Mouse (Mus musculus) ES-Bruce4 (cell line): ENCODE measurements around the gene Cfap299. TPM values are rescaled to one million over a fixed set of nuclear protein-coding genes. Genes with fewer than 3 reads are reported as not detected.

Experiments
- H3K27ac ChIP-seq: 2 replicates; pipeline ENCODE4 v1.5.1; 2012; ENCODE audit warnings: low read length, inconsistent platforms; ENCODE audit not compliant: insufficient read depth
- H3K27me3 ChIP-seq: 2 replicates; pipeline ENCODE4 v1.6.1; 2012; ENCODE audit warnings: mild to moderate bottlenecking, low read length, inconsistent platforms; ENCODE audit not compliant: control insufficient read depth, poor library complexity, insufficient read depth, severe bottlenecking
- H3K36me3 ChIP-seq: 2 replicates; pipeline ENCODE4 v1.6.1; 2012; ENCODE audit warnings: inconsistent platforms, mild to moderate bottlenecking, low read length, moderate library complexity; ENCODE audit not compliant: control insufficient read depth, poor library complexity, insufficient read depth, severe bottlenecking
- H3K4me1 ChIP-seq: one replicate; pipeline ENCODE4 v1.8.1; 2011; ENCODE audit warnings: low read length; ENCODE audit not compliant: control insufficient read depth, insufficient read depth
- H3K4me3 ChIP-seq: 2 replicates; pipeline ENCODE4 v1.5.1; 2011; ENCODE audit warnings: low read depth, mild to moderate bottlenecking, low read length
- H3K9ac ChIP-seq: 2 replicates; pipeline ENCODE4 v1.6.1; 2012; ENCODE audit warnings: low read depth, mild to moderate bottlenecking, inconsistent platforms; ENCODE audit not compliant: poor library complexity, severe bottlenecking
- H3K9me3 ChIP-seq: replicated peaks from 2 replicates; pipeline ENCODE4 v1.6.1; 2012; ENCODE audit warnings: mild to moderate bottlenecking, low read length, inconsistent platforms; ENCODE audit not compliant: control insufficient read depth, poor library complexity, insufficient read depth, severe bottlenecking
- CTCF ChIP-seq: IDR thresholded peaks from one replicate; pipeline ENCODE4 v1.8.1; 2011; ENCODE audit warnings: low read depth, low read length
- EP300 ChIP-seq: IDR thresholded peaks from 2 replicates; pipeline ENCODE4 v1.6.1; 2011; ENCODE audit warnings: low read depth, low read length; ENCODE audit not compliant: insufficient read depth
- POLR2A ChIP-seq: IDR thresholded peaks from one replicate; pipeline ENCODE4 v1.8.1; 2011; ENCODE audit warnings: low read length; ENCODE audit not compliant: insufficient read depth
- polyA plus RNA-seq: library from polyadenylated mRNA; stranded (reverse); fragments of >200 nt; gene quantifications from 2 replicates; pipeline ENCODE4 v1.2.4, GENCODE M21; 2011; ENCODE audit warnings: low read depth; ENCODE audit not compliant: missing spikeins, insufficient read depth, insufficient read length

Cfap299 gene
- polyA plus RNA-seq, 1 experiment = 1.2 TPM

DNA sequence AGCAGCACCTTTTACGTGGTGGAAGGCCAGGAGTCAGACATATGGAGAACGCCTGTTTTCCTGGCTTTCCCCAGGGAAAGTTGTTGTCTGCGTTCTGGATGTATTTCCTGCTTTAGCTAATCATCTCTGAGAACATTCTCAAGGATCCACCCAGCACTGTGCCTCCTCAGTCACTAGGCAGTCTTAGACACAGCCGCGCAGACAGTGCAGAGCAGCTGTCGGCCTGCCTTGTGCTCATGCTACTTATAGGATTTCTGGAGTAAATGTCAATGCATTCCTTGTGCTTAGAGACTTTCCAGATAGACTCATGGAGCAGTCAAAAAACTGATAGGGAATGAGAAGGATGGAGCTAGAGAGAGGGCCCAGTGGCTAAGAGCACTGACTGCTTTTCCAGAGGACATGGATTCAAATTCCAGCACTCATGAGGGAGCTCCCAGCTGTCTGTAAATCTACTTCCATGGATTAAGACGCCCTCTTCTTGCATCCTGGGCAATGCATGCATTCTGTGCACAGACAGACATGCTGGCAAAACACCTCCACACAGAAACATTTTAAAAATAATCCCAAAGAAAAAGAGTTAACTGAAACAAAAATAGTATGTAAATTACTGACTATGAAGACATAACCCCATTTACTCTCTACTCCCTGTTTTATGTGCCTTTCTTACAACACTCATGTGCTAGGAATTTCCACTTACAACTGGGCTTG lies 193.3 kb downstream of the Cfap299 start:
- H3K36me3 ChIP-seq = no peaks in the 10 kb centered on the region
- H3K4me3 ChIP-seq = no peak overlapping the region
- TF ChIP-seq POLR2A (no peak), CTCF (no peak), EP300 (no peak)
- H3K27ac ChIP-seq = no peak overlapping the region
- no peaks in the 10 kb centered on the region for H3K9me3 ChIP-seq
- no peaks in the 10 kb centered on the region for H3K4me1 ChIP-seq
- H3K9ac ChIP-seq = no peak overlapping the region
- no peaks in the 10 kb centered on the region for H3K27me3 ChIP-seq

DNA sequence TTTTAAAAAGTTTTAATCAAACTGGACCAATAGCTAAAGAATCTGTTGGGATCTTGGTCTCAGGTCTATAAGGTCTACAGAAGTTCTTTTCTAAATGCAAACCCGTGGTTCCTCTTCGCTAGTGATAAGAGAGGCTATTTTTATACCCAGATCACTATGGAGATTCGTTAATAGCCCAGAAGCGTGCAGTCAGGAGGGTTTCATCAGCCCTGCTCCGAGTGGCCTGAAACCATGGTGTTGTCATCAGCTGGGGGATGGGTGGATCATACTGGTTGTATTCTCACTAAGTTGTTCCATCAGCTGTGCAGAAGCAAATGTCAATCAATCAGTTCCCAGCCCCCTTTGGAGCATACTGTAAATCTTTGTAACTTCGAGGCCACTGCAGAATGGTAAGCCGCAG lies 193.9 kb downstream of the Cfap299 start:
- Histone ChIP-seq H3K4me1 (no peaks in the 10 kb centered on the region), H3K9ac (no peak overlapping the region), H3K4me3 (no peak overlapping the region), H3K9me3 (no peaks in the 10 kb centered on the region), H3K36me3 (no peaks in the 10 kb centered on the region), H3K27ac (no peak overlapping the region), H3K27me3 (no peaks in the 10 kb centered on the region)
- no peak for TF ChIP-seq CTCF
- TF ChIP-seq EP300 = no peak
- TF ChIP-seq POLR2A = no peak

DNA sequence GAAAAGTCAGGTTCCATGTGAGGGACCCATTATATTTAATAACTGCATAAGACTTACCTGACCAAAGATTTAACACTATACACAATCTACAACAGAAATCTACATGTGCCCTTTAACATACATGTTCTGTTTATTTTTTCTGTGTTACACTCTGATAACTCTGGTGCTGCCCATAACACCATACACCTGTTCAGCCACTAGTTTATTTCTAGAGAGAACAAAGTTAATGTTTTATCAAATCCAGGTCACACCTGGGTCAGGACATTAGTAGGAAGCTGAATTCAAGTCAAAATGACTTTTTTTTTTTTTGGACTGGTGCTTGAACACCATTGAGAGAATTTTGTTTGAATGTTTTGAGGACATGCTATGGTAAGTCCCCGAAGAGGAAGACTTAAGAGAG lies 194.7 kb downstream of the Cfap299 start:
- TF ChIP-seq CTCF (no peak), EP300 (no peak), POLR2A (no peak)
- no peaks in the 10 kb centered on the region for H3K9me3 ChIP-seq

DNA sequence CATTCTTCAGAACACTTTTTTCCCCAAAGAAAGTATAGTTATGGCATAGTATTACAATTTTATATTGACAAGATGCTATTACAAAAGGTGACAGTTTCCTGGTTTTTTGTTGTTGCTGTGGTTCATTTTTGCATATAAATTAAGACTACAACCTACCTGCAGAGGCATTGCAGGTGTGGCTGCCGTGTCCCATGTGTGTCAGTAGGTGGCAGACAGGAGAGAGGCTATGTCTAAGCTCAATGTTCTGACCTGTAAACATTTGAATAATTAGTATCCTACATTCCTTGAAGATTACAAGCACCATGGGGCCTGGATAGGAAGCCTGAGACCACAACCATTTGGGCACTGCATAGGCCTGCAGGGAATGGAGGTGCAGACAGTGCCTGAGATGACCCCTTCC lies 212.2 kb downstream of the Cfap299 start:
- H3K27ac ChIP-seq = no peak overlapping the region
- H3K9me3 ChIP-seq = no peaks in the 10 kb centered on the region
- no peaks in the 10 kb centered on the region for H3K36me3 ChIP-seq
- H3K4me3 ChIP-seq = no peak overlapping the region
- peak; percentile 30 for TF ChIP-seq CTCF
- TF ChIP-seq EP300 = no peak
- no peaks in the 10 kb centered on the region for H3K4me1 ChIP-seq
- no peak overlapping the region for H3K9ac ChIP-seq
- H3K27me3 ChIP-seq = no peaks in the 10 kb centered on the region

More for the DNA sequence above, 194.7 kb downstream of the Cfap299 start:
- H3K9ac ChIP-seq = no peak overlapping the region
- H3K4me1 ChIP-seq = no peaks in the 10 kb centered on the region
- no peaks in the 10 kb centered on the region for H3K27me3 ChIP-seq
- no peak overlapping the region for H3K4me3 ChIP-seq
- H3K27ac ChIP-seq = no peak overlapping the region
- no peaks in the 10 kb centered on the region for H3K36me3 ChIP-seq

DNA sequence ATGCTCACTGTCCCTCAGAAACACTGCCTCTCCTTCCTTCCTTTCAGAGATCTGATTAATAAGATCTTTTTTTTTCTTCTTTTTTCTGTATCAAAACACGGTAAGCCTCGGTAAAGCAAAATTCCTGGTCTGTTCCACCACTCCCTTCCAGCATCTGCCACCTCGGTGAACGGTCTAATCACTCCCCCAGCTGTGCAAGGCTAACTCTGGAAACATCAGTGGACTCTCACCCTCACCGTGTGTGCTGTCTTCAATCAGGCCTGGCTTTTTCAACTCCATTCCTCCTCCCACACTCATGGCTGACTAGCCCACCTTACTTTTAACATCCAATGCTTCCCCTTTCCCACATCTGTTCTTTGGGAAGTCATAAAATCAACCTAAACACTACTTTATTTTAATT lies 221.2 kb downstream of the Cfap299 start:
- TF ChIP-seq POLR2A = no peak
- TF ChIP-seq EP300 = no peak
- TF ChIP-seq CTCF = no peak
- no peak overlapping the region for H3K27ac ChIP-seq

DNA sequence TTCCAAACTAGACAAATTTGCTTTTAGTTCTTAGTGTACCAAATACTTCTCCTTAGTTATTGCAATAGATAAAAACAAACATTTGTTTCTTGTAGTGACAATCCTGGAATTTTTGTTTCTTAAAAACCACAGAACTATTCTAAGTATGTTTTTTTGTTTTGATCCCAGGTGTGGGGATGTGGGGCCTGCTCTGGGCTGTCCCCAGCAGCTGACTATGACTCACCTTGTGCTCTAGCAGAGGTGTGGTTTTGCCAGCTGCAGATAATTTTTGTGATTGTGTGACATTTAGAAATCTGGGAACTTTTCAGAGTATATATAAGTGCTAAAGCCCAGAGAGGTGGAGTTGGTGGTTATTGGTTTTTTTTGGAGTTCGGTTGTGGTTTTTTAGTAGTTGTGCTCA lies 221.8 kb downstream of the Cfap299 start:
- H3K4me1 ChIP-seq = no peaks in the 10 kb centered on the region
- H3K36me3 ChIP-seq = no peaks in the 10 kb centered on the region
- no peak overlapping the region for H3K27ac ChIP-seq
- H3K27me3 ChIP-seq = no peaks in the 10 kb centered on the region
- H3K4me3 ChIP-seq = no peak overlapping the region
- H3K9ac ChIP-seq = no peak overlapping the region
- no peaks in the 10 kb centered on the region for H3K9me3 ChIP-seq
- TF ChIP-seq EP300 (no peak), POLR2A (no peak), CTCF (no peak)

More for the DNA sequence above, 221.2 kb downstream of the Cfap299 start:
- Histone ChIP-seq H3K9me3 (no peaks in the 10 kb centered on the region), H3K9ac (no peak overlapping the region), H3K4me1 (no peaks in the 10 kb centered on the region), H3K36me3 (no peaks in the 10 kb centered on the region), H3K27me3 (no peaks in the 10 kb centered on the region), H3K4me3 (no peak overlapping the region)
